Mouse (Mus musculus) pancreas, adult 10 weeks (tissue): Measurements from ENCODE around the gene Gm29133. TPM values are rescaled to one million over a fixed set of nuclear protein-coding genes. Genes with fewer than 3 reads are reported as not detected.

Experiments used
- polyA plus RNA-seq: library from polyadenylated mRNA; stranded (reverse); fragments of 350-450 nt; fragmentation: Illumina TruSeq; extraction: RNeasy Lipid Tissue Mini Kit (QIAGEN cat#74804); gene quantifications from one replicate; pipeline ENCODE4 v1.2.3, GENCODE M21; 2015; ENCODE audit warnings: low read depth, low replicate concordance; ENCODE audit not compliant: insufficient read depth

Gene Gm29133
- not detected for polyA plus RNA-seq

DNA sequence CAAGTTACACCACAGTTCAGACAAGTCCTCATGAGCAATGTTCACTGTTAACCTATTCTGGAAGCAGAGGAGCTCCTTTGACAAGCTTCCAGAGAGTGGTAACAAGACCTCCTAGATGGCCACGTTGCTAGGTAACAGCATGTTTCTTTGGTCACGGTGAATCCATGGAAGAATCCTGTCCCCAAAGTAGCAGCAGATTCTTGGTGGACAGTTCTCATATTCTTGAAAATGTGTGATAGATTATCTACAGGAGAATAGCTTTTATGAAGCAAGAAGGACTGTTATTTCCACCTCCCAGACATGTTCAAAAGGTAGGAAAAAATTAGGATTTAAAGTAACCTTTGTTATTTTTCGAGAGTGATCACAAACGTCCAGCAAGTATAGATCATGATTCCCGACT is at the start of gene Gm29133:
Gene Gm29133 (plus strand): TSS at position 301 of the 400 bp plus-strand sequence.

Other genes starting within 250 kb of the Gm29133 start
- 9.0 TPM for gene Pdcd10, start 191.3 kb upstream of the Gm29133 start, polyA plus RNA-seq
- 3.5 TPM for gene Serpini1, start 190.7 kb upstream of the Gm29133 start, polyA plus RNA-seq
- 12.9 TPM for gene Golim4, start 208.8 kb downstream of the Gm29133 start, polyA plus RNA-seq